Mouse (Mus musculus) ES-Bruce4 (cell line): ENCODE measurements around the gene Tex14.

Experiments used
- CTCF ChIP-seq: IDR thresholded peaks from one replicate; pipeline ENCODE4 v1.8.1; 2011; ENCODE audit warnings: low read depth, low read length
- EP300 ChIP-seq: IDR thresholded peaks from 2 replicates; pipeline ENCODE4 v1.6.1; 2011; ENCODE audit warnings: low read depth, low read length; ENCODE audit not compliant: insufficient read depth

DNA sequence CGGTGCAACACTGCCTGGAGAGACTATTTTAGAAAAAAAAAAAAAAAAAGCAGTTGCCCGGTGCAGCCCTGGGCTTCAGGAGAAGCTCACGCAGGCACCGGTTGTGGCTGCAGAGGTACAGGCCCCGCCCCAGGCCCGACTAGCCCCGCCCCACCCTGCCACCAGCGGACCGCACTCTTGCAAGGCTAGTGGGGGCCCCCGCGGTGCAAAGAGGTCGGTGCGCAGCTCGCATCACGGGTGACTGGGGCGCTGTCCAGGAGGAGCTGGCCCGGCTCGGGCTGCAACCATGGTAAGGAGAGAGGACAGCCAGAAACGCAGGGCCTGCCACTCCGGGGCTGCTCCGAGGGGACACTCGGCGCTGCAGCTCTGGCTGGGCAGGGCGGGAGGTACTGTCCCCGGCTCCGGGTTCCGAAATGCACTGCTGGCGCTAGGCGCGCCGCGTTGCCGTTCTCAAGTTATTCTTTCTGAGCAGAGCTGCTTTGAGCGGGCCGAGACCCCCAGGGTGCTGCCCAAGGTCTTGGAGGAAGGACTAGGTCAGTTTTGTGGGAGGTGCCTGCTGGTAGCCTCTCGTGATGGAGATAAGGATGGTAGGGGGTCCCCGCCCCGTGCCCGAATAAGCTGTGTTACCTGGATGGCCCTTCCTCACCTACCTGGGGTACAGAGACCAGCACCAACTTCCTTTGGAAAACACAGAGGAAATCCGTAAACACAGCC, 173.5 kb downstream of the Tex14 start:
- no peak for TF ChIP-seq CTCF
- TF ChIP-seq EP300: no peak
